Mouse (Mus musculus) MEL (cell line): ENCODE results near the gene Disp1. TPM values are rescaled to one million over a fixed set of nuclear protein-coding genes. Genes with fewer than 3 reads are reported as not detected.

ENCODE experiments used
- DNase-seq: peaks from one replicate; pipeline ENCODE4 v3.0.0; 2011; ENCODE audit warnings: low read depth, low spot score
- H3K27ac ChIP-seq: 2 replicates; pipeline ENCODE4 v1.5.1; 2012; ENCODE audit warnings: low read depth, mild to moderate bottlenecking, control low read depth, low read length, moderate library complexity; ENCODE audit not compliant: control insufficient read depth
- H3K27me3 ChIP-seq, 2 experiments: fragments of 150-350 bp in 1 of 2; sonication (generic) in 1 of 2; 2 replicates each; pipeline ENCODE4 v1.6.1; 2012; ENCODE audit warnings: low read length in 2 of 2, mild to moderate bottlenecking in 2 of 2, improper control_type of control experiment in 1 of 2, moderate library complexity in 1 of 2; ENCODE audit not compliant: insufficient read depth in 2 of 2, control insufficient read depth in 1 of 2
- H3K36me3 ChIP-seq, 2 experiments: 2 replicates each; pipeline ENCODE4 v1.6.1; 2012 to 2014; ENCODE audit warnings: low read length in 2 of 2, improper control_type of control experiment in 1 of 2, inconsistent platforms in 1 of 2, mild to moderate bottlenecking in 1 of 2; ENCODE audit not compliant: insufficient read depth in 2 of 2, control insufficient read depth in 1 of 2
- H3K4me1 ChIP-seq, 2 experiments: fragments of 150-350 bp in 1 of 2; sonication (generic) in 1 of 2; 2 replicates each; pipeline ENCODE4 v1.6.1; 2012; ENCODE audit warnings: low read length in 2 of 2, improper control_type of control experiment in 1 of 2, mild to moderate bottlenecking in 1 of 2; ENCODE audit not compliant: insufficient read depth in 2 of 2, control insufficient read depth in 1 of 2
- H3K4me3 ChIP-seq, 2 experiments: fragments of 150-350 bp in 1 of 2; sonication (generic) in 1 of 2; 2 replicates each; pipeline ENCODE4 v1.5.1; 2012; ENCODE audit warnings: low read depth in 2 of 2, low read length in 2 of 2, mild to moderate bottlenecking in 2 of 2, moderate library complexity in 2 of 2, control low read depth in 1 of 2, improper control_type of control experiment in 1 of 2; ENCODE audit not compliant: control insufficient read depth in 1 of 2, insufficient read depth in 1 of 2
- H3K79me2 ChIP-seq: 2 replicates; pipeline ENCODE4 v1.6.1; 2012; ENCODE audit warnings: mild to moderate bottlenecking, low read length, moderate library complexity; ENCODE audit not compliant: control insufficient read depth, poor library complexity, insufficient read depth
- H3K9ac ChIP-seq: 2 replicates; pipeline ENCODE4 v1.6.1; 2012; ENCODE audit warnings: low read depth, mild to moderate bottlenecking, control low read depth, low read length, moderate library complexity; ENCODE audit not compliant: control insufficient read depth, poor library complexity, severe bottlenecking
- H3K9me3 ChIP-seq: fragments of 150-350 bp; sonication (generic); replicated peaks from 2 replicates; pipeline ENCODE4 v1.6.1; 2012; ENCODE audit warnings: mild to moderate bottlenecking, low read length, improper control_type of control experiment, moderate library complexity; ENCODE audit not compliant: insufficient read depth
- CHD1 ChIP-seq: IDR thresholded peaks from 2 replicates; pipeline ENCODE4 v1.6.1; 2012; ENCODE audit warnings: low read depth, mild to moderate bottlenecking, inconsistent platforms, low read length, improper control_type of control experiment
- CHD2 ChIP-seq: IDR thresholded peaks from 2 replicates; pipeline ENCODE4 v1.6.1; 2011; ENCODE audit warnings: low read length, improper control_type of control experiment
- ELF1 ChIP-seq: IDR thresholded peaks from 2 replicates; pipeline ENCODE4 v1.6.1; 2014; ENCODE audit warnings: low read depth, mild to moderate bottlenecking, inconsistent platforms, low read length, improper control_type of control experiment, moderate library complexity
- GABPA ChIP-seq: IDR thresholded peaks from 2 replicates; pipeline ENCODE4 v1.6.1; 2012; ENCODE audit warnings: low read depth, mild to moderate bottlenecking, inconsistent platforms, low read length, improper control_type of control experiment, moderate library complexity
- KAT2A ChIP-seq: conservative IDR thresholded peaks from 2 replicates; pipeline ENCODE4 v1.6.1; 2012; ENCODE audit warnings: low read depth, low read length, improper control_type of control experiment, inconsistent platforms
- MAZ ChIP-seq: IDR thresholded peaks from 2 replicates; pipeline ENCODE4 v1.6.1; 2012; ENCODE audit warnings: low read depth, mild to moderate bottlenecking, inconsistent platforms, low read length, improper control_type of control experiment
- MEF2A ChIP-seq: IDR thresholded peaks from 2 replicates; pipeline ENCODE4 v1.6.1; 2014; ENCODE audit warnings: low read depth, mild to moderate bottlenecking, inconsistent platforms, low read length, improper control_type of control experiment; ENCODE audit not compliant: poor library complexity, insufficient replicate concordance, severe bottlenecking; ENCODE audit errors: extremely low read depth
- MYC ChIP-seq: IDR thresholded peaks from 2 replicates; pipeline ENCODE4 v1.6.1; 2011; ENCODE audit warnings: low read depth, mild to moderate bottlenecking, low read length, improper control_type of control experiment, moderate library complexity
- NELFE ChIP-seq: IDR thresholded peaks from 2 replicates; pipeline ENCODE4 v1.6.1; 2011; ENCODE audit warnings: low read depth, low read length, improper control_type of control experiment
- POLR2A ChIP-seq, 2 experiments: IDR thresholded peaks; 2 replicates each; pipeline ENCODE4 v1.6.1; 2011 to 2012; ENCODE audit warnings: low read length in 2 of 2, mild to moderate bottlenecking in 2 of 2, control low read depth in 1 of 2, improper control_type of control experiment in 1 of 2, low read depth in 1 of 2, moderate library complexity in 1 of 2; ENCODE audit not compliant: control insufficient read depth in 1 of 2, insufficient read depth in 1 of 2, poor library complexity in 1 of 2
- POLR2AphosphoS2 ChIP-seq: IDR thresholded peaks from 2 replicates; pipeline ENCODE4 v1.6.1; 2011; ENCODE audit warnings: low read length, improper control_type of control experiment
- POLR2AphosphoS5 ChIP-seq: IDR thresholded peaks from 2 replicates; pipeline ENCODE4 v1.6.1; 2012; ENCODE audit warnings: low read depth, borderline replicate concordance, mild to moderate bottlenecking, inconsistent platforms, low read length, moderate library complexity, mixed read lengths
- RAD21 ChIP-seq: IDR thresholded peaks from 2 replicates; pipeline ENCODE4 v1.6.1; 2011; ENCODE audit warnings: mild to moderate bottlenecking, low read depth, low read length, improper control_type of control experiment
- SIN3A ChIP-seq: IDR thresholded peaks from 2 replicates; pipeline ENCODE4 v1.6.1; 2012; ENCODE audit warnings: low read length, improper control_type of control experiment, inconsistent platforms
- SMC3 ChIP-seq: IDR thresholded peaks from 2 replicates; pipeline ENCODE4 v1.6.1; 2011; ENCODE audit warnings: low read depth, low read length, improper control_type of control experiment
- TAL1 ChIP-seq: IDR thresholded peaks from 2 replicates; pipeline ENCODE4 v1.6.1; 2012; ENCODE audit warnings: mild to moderate bottlenecking, inconsistent platforms, low read length, moderate library complexity, mixed read lengths
- TBP ChIP-seq: IDR thresholded peaks from 2 replicates; pipeline ENCODE4 v1.8.0; 2011; ENCODE audit warnings: low read depth, low read length, improper control_type of control experiment
- TCF12 ChIP-seq: IDR thresholded peaks from 2 replicates; pipeline ENCODE4 v1.6.1; 2014; ENCODE audit warnings: low read depth, mild to moderate bottlenecking, inconsistent platforms, low read length, improper control_type of control experiment, moderate library complexity
- ZNF384 ChIP-seq: IDR thresholded peaks from 2 replicates; pipeline ENCODE4 v1.6.1; 2012; ENCODE audit warnings: low read depth, mild to moderate bottlenecking, inconsistent platforms, low read length, improper control_type of control experiment
- polyA plus RNA-seq, 2 experiments: library from polyadenylated mRNA; stranded (reverse) in 1 of 2; unstranded in 1 of 2; fragments of >175 nt in 1 of 2; fragments of >200 nt in 1 of 2; gene quantifications; 2 replicates each; pipeline versions ENCODE4 v1.2.1 to v1.2.4; 2012; ENCODE audit warnings: low replicate concordance in 2 of 2, low read depth in 1 of 2; ENCODE audit not compliant: insufficient read length in 2 of 2, insufficient read depth in 1 of 2, missing spikeins in 1 of 2
- total RNA-seq: library from RNA; depleted of rRNA; stranded (reverse); fragments of 300-350 nt; gene quantifications from 2 replicates; pipeline ENCODE4 v1.2.3, GENCODE M21; 2012

Gene Disp1
- total and polyA plus RNA-seq, 3 experiments, result 6.3 to 9.9 TPM; not detected in 1

DNA sequence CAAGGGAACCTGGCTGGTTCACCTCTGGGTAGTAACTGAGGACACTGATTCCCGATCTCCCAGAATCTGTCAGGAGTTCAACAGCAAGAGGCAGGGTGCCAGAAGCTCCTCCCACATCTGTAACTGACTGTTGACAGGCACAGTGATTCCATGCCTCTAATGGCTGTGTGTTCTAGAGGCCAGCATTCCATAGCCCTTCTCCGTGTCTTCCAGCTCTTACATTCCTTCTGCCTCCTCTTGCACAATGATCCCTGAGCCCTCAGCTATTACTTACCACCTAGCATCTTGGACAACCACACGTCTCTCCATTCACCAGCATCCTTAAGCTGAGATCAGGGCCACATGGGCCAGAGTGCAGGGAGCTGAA is 165.1 kb downstream of the Disp1 start:
- H3K79me2 ChIP-seq, result no peaks in the 10 kb centered on the region
- DNase-seq, result no peak
- TF ChIP-seq TBP (no peak), MYC (no peak), POLR2AphosphoS2 (no peak), POLR2AphosphoS5 (no peak), TAL1 (no peak), CHD1 (no peak), POLR2A (IDR thresholded peaks at IDR 0.05; ENCODE audit: control insufficient read depth in 1 of 2, insufficient read depth in 1 of 2, low read depth in 1 of 2, low read length in 2 of 2, poor library complexity in 1 of 2) (no peak), SMC3 (no peak), ELF1 (no peak), GABPA (no peak), MAZ (no peak)
- no peak overlapping the region for H3K9ac ChIP-seq
- no peaks in the 10 kb centered on the region for H3K9me3 ChIP-seq
- H3K27me3 ChIP-seq, result peaks cover 0 to 2% of the 10 kb centered on the region in 2 experiments; a peak in 2 of 4 replicates
- H3K27ac ChIP-seq, result no peak overlapping the region
- H3K36me3 ChIP-seq, result no peaks in the 10 kb centered on the region
- H3K4me3 ChIP-seq, result no peak overlapping the region
- H3K4me1 ChIP-seq, result no peaks in the 10 kb centered on the region

DNA sequence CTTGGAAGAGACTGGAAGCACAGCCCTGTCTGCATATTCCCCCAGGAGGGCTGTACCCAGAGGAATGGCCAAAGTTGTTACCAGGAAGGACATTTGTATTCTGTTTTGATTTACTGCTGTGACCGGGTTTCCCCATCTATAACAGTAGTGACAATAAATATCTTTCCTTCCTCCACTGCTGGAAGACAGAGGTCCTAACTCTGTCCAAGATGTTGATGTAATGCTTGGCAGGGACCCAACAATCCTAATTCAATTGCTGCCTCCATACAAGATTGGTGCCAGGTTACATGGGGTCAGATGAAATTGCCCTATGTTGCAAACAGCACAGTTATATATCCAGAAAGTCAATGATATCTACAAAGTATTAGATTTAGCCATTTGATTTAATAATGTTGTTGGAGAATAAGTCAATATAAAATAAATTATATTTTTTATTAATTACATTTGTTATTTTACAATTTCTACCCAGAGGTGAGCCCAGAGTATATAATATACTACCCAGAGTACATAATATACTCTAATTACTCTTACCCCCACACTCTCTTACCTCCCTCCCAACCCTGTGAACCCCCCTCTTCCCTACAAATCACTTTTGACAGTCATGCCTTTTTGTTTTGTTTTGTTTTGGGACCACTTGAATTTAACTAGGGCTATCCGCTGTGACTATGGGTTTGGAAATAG is 165.6 kb downstream of the Disp1 start:
- H3K4me3 ChIP-seq, result no peak overlapping the region
- no peak for DNase-seq
- TF ChIP-seq ELF1 (no peak), TCF12 (no peak), CHD2 (no peak), NELFE (no peak), RAD21 (no peak), TBP (no peak), KAT2A (no peak), ZNF384 (no peak), MEF2A (no peak), SIN3A (no peak)
- no peaks in the 10 kb centered on the region for H3K36me3 ChIP-seq
- no peaks in the 10 kb centered on the region for H3K79me2 ChIP-seq
- H3K27me3 ChIP-seq, result peaks cover 0 to 2% of the 10 kb centered on the region in 2 experiments; a peak in 2 of 4 replicates
- no peaks in the 10 kb centered on the region for H3K4me1 ChIP-seq
- no peak overlapping the region for H3K9ac ChIP-seq
- no peak overlapping the region for H3K27ac ChIP-seq
- no peaks in the 10 kb centered on the region for H3K9me3 ChIP-seq
